Mouse (Mus musculus) A20 (cell line): ENCODE data around the gene Psme3.
"Not testable (repeated sequence)": the region's sequence is repeated elsewhere in the genome, so short reads cannot be mapped to it uniquely, and the experiment has no call there.

ENCODE experiments used
- DNase-seq: peaks from one replicate; pipeline ENCODE4 v3.0.0-alpha.2; 2011; ENCODE audit warnings: low read depth, low spot score

Psme3 gene

GRCm38 (mm10) chr11:101312150-101312549 lies 3.9 kb upstream of the Psme3 start:
- DNase-seq = no peak

- no peak for DNase-seq
Observed at GRCm38 (mm10) chr11:101314567-101314966, 1.4 kb upstream of the Psme3 start.

- DNase-seq = peak; percentile 40
Observed at GRCm38 (mm10) chr11:101315082-101315650, 847 bp upstream of the Psme3 start.

- no peak for DNase-seq
Observed at GRCm38 (mm10) chr11:101316501-101316917, 496 bp downstream of the Psme3 start.

GRCm38 (mm10) chr11:101323609-101324008 lies 7.6 kb downstream of the Psme3 start:
- peak; percentile 39 for DNase-seq

GRCm38 (mm10) chr11:101324763-101325162 lies 8.8 kb downstream of the Psme3 start, which contains the start of gene Aoc2:
TSS of gene Aoc2 (plus strand) at chr11:101325063.
- no peak for DNase-seq

GRCm38 (mm10) chr11:101325201-101325600 lies 9.2 kb downstream of the Psme3 start:
- not testable (repeated sequence) for DNase-seq

- no peak for DNase-seq
Observed at GRCm38 (mm10) chr11:101326147-101326546, 10.1 kb downstream of the Psme3 start.

- no peak for DNase-seq
Observed at GRCm38 (mm10) chr11:101327311-101327710, 11.3 kb downstream of the Psme3 start.

- DNase-seq = no peak
Observed at GRCm38 (mm10) chr11:101328941-101329635, 13.1 kb downstream of the Psme3 start.

GRCm38 (mm10) chr11:101330371-101330924 lies 14.4 kb downstream of the Psme3 start, which contains the start of gene Aoc3:
TSS of gene Aoc3 (plus strand) at chr11:101330605.
- DNase-seq = no peak

GRCm38 (mm10) chr11:101330961-101331360 lies 14.9 kb downstream of the Psme3 start:
- not testable (repeated sequence) for DNase-seq

GRCm38 (mm10) chr11:101332537-101332936 lies 16.5 kb downstream of the Psme3 start:
- DNase-seq = no peak

- DNase-seq = peak; percentile 12
Observed at GRCm38 (mm10) chr11:101334023-101334422, 18.0 kb downstream of the Psme3 start.

GRCm38 (mm10) chr11:101334516-101334915 lies 18.5 kb downstream of the Psme3 start:
- DNase-seq = peak; percentile 53

GRCm38 (mm10) chr11:101335685-101336084 lies 19.7 kb downstream of the Psme3 start:
- peak; percentile 13 for DNase-seq

GRCm38 (mm10) chr11:101338123-101338760 lies 22.2 kb downstream of the Psme3 start:
- DNase-seq = peak; percentile 17

- peak; percentile 22 for DNase-seq
Observed at GRCm38 (mm10) chr11:101347083-101347775, 31.2 kb downstream of the Psme3 start.

GRCm38 (mm10) chr11:101348774-101349173 lies 32.8 kb downstream of the Psme3 start:
- no peak for DNase-seq

- no peak for DNase-seq
Observed at GRCm38 (mm10) chr11:101349216-101349615, 33.2 kb downstream of the Psme3 start.

- no peak for DNase-seq
Observed at GRCm38 (mm10) chr11:101351100-101351720, 35.2 kb downstream of the Psme3 start.
